Mouse (Mus musculus) spleen, adult 12 weeks (tissue): ENCODE data around the gene Oxt.
"Not testable (repeated sequence)": the region's sequence is repeated elsewhere in the genome, so short reads cannot be mapped to it uniquely, and the experiment has no call there.

ENCODE experiments used
- DNase-seq: peaks from one replicate; pipeline ENCODE4 v3.0.0; 2022; ENCODE audit warnings: low spot score

Oxt gene

GRCm38 (mm10) chr2:130575873-130576272 is at the start of gene Oxt:
TSS of gene Oxt (plus strand) at chr2:130576173.
- DNase-seq, result no peak

GRCm38 (mm10) chr2:130528457-130528856 is 47.5 kb upstream of the Oxt start:
- no peak for DNase-seq

GRCm38 (mm10) chr2:130529290-130529689 is 46.7 kb upstream of the Oxt start:
- DNase-seq, result no peak

- DNase-seq, result no peak
Observed at GRCm38 (mm10) chr2:130529925-130530324, 46.0 kb upstream of the Oxt start.

GRCm38 (mm10) chr2:130532201-130532600 is 43.8 kb upstream of the Oxt start:
- no peak for DNase-seq

GRCm38 (mm10) chr2:130535017-130535416 is 41.0 kb upstream of the Oxt start:
- DNase-seq, result no peak

- no peak for DNase-seq
Observed at GRCm38 (mm10) chr2:130536890-130537289, 39.1 kb upstream of the Oxt start.

- DNase-seq, result no peak
Observed at GRCm38 (mm10) chr2:130538876-130539546, 37.0 kb upstream of the Oxt start.

GRCm38 (mm10) chr2:130540266-130540665 is 35.7 kb upstream of the Oxt start:
- DNase-seq, result no peak

GRCm38 (mm10) chr2:130546957-130547356 is 29.0 kb upstream of the Oxt start:
- DNase-seq, result no peak

GRCm38 (mm10) chr2:130554841-130555240 is 21.1 kb upstream of the Oxt start:
- no peak for DNase-seq

GRCm38 (mm10) chr2:130556292-130556691 is 19.7 kb upstream of the Oxt start:
- DNase-seq, result no peak

- no peak for DNase-seq
Observed at GRCm38 (mm10) chr2:130557462-130557861, 18.5 kb upstream of the Oxt start.

- DNase-seq, result no peak
Observed at GRCm38 (mm10) chr2:130558015-130558414, 18.0 kb upstream of the Oxt start.

- DNase-seq, result peak; percentile 73
Observed at GRCm38 (mm10) chr2:130563212-130564055, 12.5 kb upstream of the Oxt start, which contains the start of gene Mrps26. TSS of gene Mrps26 (plus strand) at chr2:130563742.

- no peak for DNase-seq
Observed at GRCm38 (mm10) chr2:130564063-130564462, 11.9 kb upstream of the Oxt start.

- DNase-seq, result no peak
Observed at GRCm38 (mm10) chr2:130564983-130565382, 11.0 kb upstream of the Oxt start.

- DNase-seq, result no peak
Observed at GRCm38 (mm10) chr2:130568921-130569320, 7.1 kb upstream of the Oxt start.

GRCm38 (mm10) chr2:130569926-130570325 is 6.0 kb upstream of the Oxt start:
- DNase-seq, result no peak

- DNase-seq, result no peak
Observed at GRCm38 (mm10) chr2:130574960-130575359, 1.0 kb upstream of the Oxt start.

- DNase-seq, result not testable (repeated sequence)
Observed at GRCm38 (mm10) chr2:130576564-130576963, 591 bp downstream of the Oxt start.

- DNase-seq, result no peak
Observed at GRCm38 (mm10) chr2:130577021-130577420, 1.0 kb downstream of the Oxt start.

GRCm38 (mm10) chr2:130577632-130578031 is 1.7 kb downstream of the Oxt start:
- DNase-seq, result peak; percentile 23
